Comparison of ENCODE assay signal across 9 mouse cellular contexts in genomic region chr9:107541005-107541404, GRCm38 (mm10). TPM values are rescaled to one million over a fixed set of nuclear protein-coding genes. Genes with fewer than 3 reads are reported as not detected.
A peak's percentile ranks its signal among the peaks of the same experiment; 100 is the strongest.
DNase-seq lines count a peak whose midpoint lies in the region; ATAC-seq and TF ChIP-seq lines count a peak whose summit lies in the region.
"Had no signal": no experiment of that assay in that cellular context is flagged by ENCODE, and none has a peak within 500 bp of the region (broad histone marks: within the 10 kb centered on the region; RNA-seq: fewer than 3 reads in every experiment).

No protein-coding gene starts in this region.

- peaks cover 30% of the 10 kb centered on the region for H3K4me1 ChIP-seq in heart, embryonic 11.5 days (ENCODE audit: control insufficient read depth, insufficient read depth, low read length)
- peaks cover 0 to 15% of the 10 kb centered on the region in 2 experiments; a peak in 3 of 4 replicates for H3K4me1 ChIP-seq in ES-E14 (ENCODE audit: control insufficient read depth in 2 of 2, insufficient read depth in 2 of 2, low read length in 2 of 2, poor library complexity in 1 of 2)
- H3K4me1 ChIP-seq in heart, postnatal 0 days (ENCODE audit: control insufficient read depth, insufficient read depth): peaks cover 29% of the 10 kb centered on the region
- peaks cover 28% of the 10 kb centered on the region for H3K4me1 ChIP-seq in liver, postnatal 0 days (ENCODE audit: insufficient read depth)
- H3K4me1 ChIP-seq in cerebellum, adult 2 months (ENCODE audit: control insufficient read depth, insufficient read depth, low read length): peaks cover 13% of the 10 kb centered on the region

- no peak for ATAC-seq in heart, embryonic 11.5 days (replicated peaks; ENCODE audit: insufficient number of reproducible peaks, low FRiP score, low TSS enrichment)
- no peak for ATAC-seq in heart, postnatal 0 days (ENCODE audit: insufficient read depth, low read depth)
- no peak for ATAC-seq in liver, postnatal 0 days

- no peaks in the 10 kb centered on the region for H3K27me3 ChIP-seq in heart, embryonic 11.5 days (ENCODE audit: control insufficient read depth, insufficient read depth, low read length)
- H3K27me3 ChIP-seq in heart, postnatal 0 days (ENCODE audit: control insufficient read depth, insufficient read depth, low read length): no peaks in the 10 kb centered on the region
- H3K27me3 ChIP-seq in liver, postnatal 0 days (ENCODE audit: insufficient read depth, low read length): no peaks in the 10 kb centered on the region
- no peaks in the 10 kb centered on the region for H3K27me3 ChIP-seq in cerebellum, adult 2 months (ENCODE audit: control insufficient read depth, insufficient read depth, low read length)

- H3K27ac ChIP-seq in heart, embryonic 11.5 days (ENCODE audit: low read depth, low read length): no peak overlapping the region
- no peak overlapping the region for H3K27ac ChIP-seq in ES-E14 (ENCODE audit: insufficient read depth, low read depth, low read length, poor library complexity, severe bottlenecking)
- H3K27ac ChIP-seq in heart, postnatal 0 days (ENCODE audit: low read depth): no peak overlapping the region
- H3K27ac ChIP-seq in liver, postnatal 0 days (ENCODE audit: low read depth): no peak overlapping the region
- no peak overlapping the region for H3K27ac ChIP-seq in cerebellum, adult 2 months (ENCODE audit: insufficient read depth, low read length)

- peak overlapping the region; percentile 11; the same call in 1 of the 2 replicates for H3K9ac ChIP-seq in heart, embryonic 11.5 days (ENCODE audit: low read depth, low read length)
- H3K9ac ChIP-seq in ES-E14 (ENCODE audit: insufficient read depth, low read depth, low read length, poor library complexity, severe bottlenecking): no peak overlapping the region
- no peak overlapping the region for H3K9ac ChIP-seq in heart, postnatal 0 days (replicated peaks; ENCODE audit: low read depth, low read length)
- no peak overlapping the region for H3K9ac ChIP-seq in liver, postnatal 0 days (replicated peaks)

- WGBS in heart, embryonic 11.5 days (ENCODE audit: insufficient replicate concordance): 36% methylated on average over 10 of the region's 10 CpGs
- 35% methylated on average over 10 of the region's 10 CpGs for WGBS in heart, postnatal 0 days
- 50% methylated on average over 10 of the region's 10 CpGs for WGBS in liver, postnatal 0 days (ENCODE audit: insufficient replicate concordance)
- WGBS in cerebellum, adult 2 months: 34% methylated on average over 10 of the region's 10 CpGs

- in situ Hi-C loops in ES-E14 (cut with MboI; ENCODE audit: low sequenced_read_pairs in 2 of 2, unreplicated experiment in 2 of 2): no loop called here

- TF ChIP-seq CTCF in heart, postnatal 0 days (IDR thresholded peaks at IDR 0.05; ENCODE audit: low read depth): no peak
- TF ChIP-seq CTCF in liver, postnatal 0 days (IDR thresholded peaks at IDR 0.05; ENCODE audit: low read depth): no peak
- TF ChIP-seq CTCF in cerebellum, adult 2 months (IDR thresholded peaks at IDR 0.05; ENCODE audit: borderline replicate concordance, insufficient read depth, low read depth, low read length): no peak

- DNase-seq in heart, adult 8-10 months (ENCODE audit: low spot score): no peak
- no peak for DNase-seq in ES-E14 (ENCODE audit: low read depth, low spot score)
- no peak for DNase-seq in heart, postnatal 0 days (ENCODE audit: low spot score)
- no peak for DNase-seq in liver, postnatal 0 days
- no peak for DNase-seq in gastrocnemius, postnatal 14 days
- DNase-seq in cerebellum, postnatal 25 days: no peak
- no peak for DNase-seq in cerebellum, adult 2 months
- DNase-seq: kidney, adult 18-20 months had no signal

- peak overlapping the region; percentile 60 for H3K4me3 ChIP-seq in heart, embryonic 11.5 days (ENCODE audit: low read depth, low read length)
- peak overlapping the region; percentile 80 to 93 for H3K4me3 ChIP-seq in ES-E14 (ENCODE audit: insufficient read depth in 1 of 2, low read depth in 1 of 2, low read length in 2 of 2, poor library complexity in 1 of 2, severe bottlenecking in 1 of 2)
- H3K4me3 ChIP-seq in heart, postnatal 0 days (ENCODE audit: low read depth, low read length): peak overlapping the region; percentile 81
- no peak overlapping the region for H3K4me3 ChIP-seq in liver, postnatal 0 days (ENCODE audit: low read depth, low read length)
- H3K4me3 ChIP-seq in cerebellum, adult 2 months (replicated peaks; ENCODE audit: insufficient read depth, low read depth, low read length): no peak overlapping the region

- no peak for TF ChIP-seq EP300 in heart, postnatal 0 days (IDR thresholded peaks at IDR 0.05; ENCODE audit: low read depth)
- TF ChIP-seq EP300 in liver, postnatal 0 days (IDR thresholded peaks at IDR 0.05; ENCODE audit: low read depth): no peak

- TF ChIP-seq POLR2A in cerebellum, adult 2 months (IDR thresholded peaks at IDR 0.05; ENCODE audit: borderline replicate concordance, insufficient read depth, low read length): no peak

- 0 out of 2 replicates have a peak, but pooled peaks cover 9% of the 10 kb centered on the region for H3K36me3 ChIP-seq in heart, embryonic 11.5 days (ENCODE audit: control insufficient read depth, insufficient read depth, low read length)
- H3K36me3 ChIP-seq in ES-E14 (ENCODE audit: control insufficient read depth, insufficient read depth, low read length, poor library complexity, severe bottlenecking): peaks cover 28% of the 10 kb centered on the region
- H3K36me3 ChIP-seq in heart, postnatal 0 days (replicated peaks; ENCODE audit: control insufficient read depth, insufficient read depth, low read length): peaks cover 47% of the 10 kb centered on the region
- peaks cover 30% of the 10 kb centered on the region for H3K36me3 ChIP-seq in liver, postnatal 0 days (replicated peaks; ENCODE audit: insufficient read depth, low read length)

- intact Hi-C loops in gastrocnemius, postnatal 14 days (cut with DNase I; ENCODE audit: low total_unique reads): no loop called here

- H3K4me2 ChIP-seq in heart, embryonic 11.5 days: peak overlapping the region; percentile 73
- H3K4me2 ChIP-seq in heart, postnatal 0 days (ENCODE audit: low read depth, low read length): peak overlapping the region; percentile 91
- peak overlapping the region; percentile 96 for H3K4me2 ChIP-seq in liver, postnatal 0 days (ENCODE audit: low read depth, low read length)

- H3K9me3 ChIP-seq in heart, embryonic 11.5 days (replicated peaks; ENCODE audit: control insufficient read depth, low read length): no peaks in the 10 kb centered on the region
- no peaks in the 10 kb centered on the region for H3K9me3 ChIP-seq in ES-E14 (ENCODE audit: control insufficient read depth, insufficient read depth, low read depth, low read length)
- no peaks in the 10 kb centered on the region for H3K9me3 ChIP-seq in heart, postnatal 0 days (replicated peaks; ENCODE audit: control insufficient read depth, low read length)
- H3K9me3 ChIP-seq in liver, postnatal 0 days (ENCODE audit: low read length): no peaks in the 10 kb centered on the region

RNA-seq across cellular contexts. Expression of gene Cyb561d2, which starts 1.0 kb away (rescaled TPM):
- 16.6 and 21.9 TPM in 2 replicates for polyA plus RNA-seq in heart, embryonic 11.5 days (2014; fragmentation: Nextera tagmentation; extraction: Ambion mirVana)
- 1 to 10 TPM; 5.1 to 6.3 (median 5.4) TPM for total RNA-seq in heart, adult 8-10 months (2022)
- 25.3 and 35.2 TPM in 2 replicates for total RNA-seq in ES-E14 (2012; rRNA removed)
- 13.4 and 22.1 TPM in 2 replicates for total RNA-seq in heart, postnatal 0 days (2014; rRNA removed; ENCODE audit: low replicate concordance)
- polyA plus RNA-seq in heart, postnatal 0 days (2015; fragmentation: Nextera tagmentation; extraction: Ambion mirVana): 14.3 and 16.9 TPM in 2 replicates
- 18.5 and 19.6 TPM in 2 replicates for polyA plus RNA-seq in liver, postnatal 0 days (2015; fragmentation: Nextera tagmentation; extraction: Ambion mirVana)
- 1 to 10 TPM; 2.2 to 2.5 TPM for total RNA-seq in gastrocnemius, postnatal 14 days (2021)
- 21.2 and 21.5 TPM in 2 replicates for polyA plus RNA-seq in cerebellum, adult 2 months (2012; rRNA removed)

RNA-seq across cellular contexts. Expression of gene Nprl2, which starts 1.0 kb away (rescaled TPM):
- polyA plus RNA-seq in heart, embryonic 11.5 days (2014; fragmentation: Nextera tagmentation; extraction: Ambion mirVana): 26.8 TPM in 2 replicates
- 10 to 100 TPM; 18.4 to 22.6 (median 21.2) TPM for total RNA-seq in heart, adult 8-10 months (2022)
- total RNA-seq in ES-E14 (2012; rRNA removed): 21.2 and 30.5 TPM in 2 replicates
- 42.3 and 56.4 TPM in 2 replicates for total RNA-seq in heart, postnatal 0 days (2014; rRNA removed; ENCODE audit: low replicate concordance)
- polyA plus RNA-seq in heart, postnatal 0 days (2015; fragmentation: Nextera tagmentation; extraction: Ambion mirVana): 22.5 and 23.2 TPM in 2 replicates
- 8.5 TPM in 2 replicates for polyA plus RNA-seq in liver, postnatal 0 days (2015; fragmentation: Nextera tagmentation; extraction: Ambion mirVana)
- total RNA-seq in gastrocnemius, postnatal 14 days (2021): 1 to 10 TPM; 7.5 to 7.7 TPM
- polyA plus RNA-seq in cerebellum, adult 2 months (2012; rRNA removed): 64.1 and 70.7 TPM in 2 replicates

RNA-seq across cellular contexts. Expression of gene Zmynd10, which starts 6.1 kb away (rescaled TPM):
- polyA plus RNA-seq in heart, embryonic 11.5 days (2014; fragmentation: Nextera tagmentation; extraction: Ambion mirVana): not detected in 2 replicates
- total RNA-seq in heart, adult 8-10 months (2022): under 1 TPM in 2 of 4 experiments, not detected in 2; 0.35 to 0.40 TPM
- total RNA-seq in ES-E14 (2012; rRNA removed): 0.37 and 0.49 TPM in 2 replicates
- total RNA-seq in heart, postnatal 0 days (2014; rRNA removed; ENCODE audit: low replicate concordance): not detected in 2 replicates
- 0.25 and 0.49 TPM in 2 replicates for polyA plus RNA-seq in heart, postnatal 0 days (2015; fragmentation: Nextera tagmentation; extraction: Ambion mirVana)
- 0.59 and 0.73 TPM in 2 replicates for polyA plus RNA-seq in liver, postnatal 0 days (2015; fragmentation: Nextera tagmentation; extraction: Ambion mirVana)
- total RNA-seq in gastrocnemius, postnatal 14 days (2021): not detected
- polyA plus RNA-seq in cerebellum, adult 2 months (2012; rRNA removed): 1.6 and 2.3 TPM in 2 replicates

RNA-seq across cellular contexts. Expression of gene Tmem115, which starts 7.3 kb away (rescaled TPM):
- 37.0 and 40.6 TPM in 2 replicates for polyA plus RNA-seq in heart, embryonic 11.5 days (2014; fragmentation: Nextera tagmentation; extraction: Ambion mirVana)
- 10 to 100 TPM; 21.2 to 25.6 (median 22.2) TPM for total RNA-seq in heart, adult 8-10 months (2022)
- 42.3 and 64.3 TPM in 2 replicates for total RNA-seq in ES-E14 (2012; rRNA removed)
- total RNA-seq in heart, postnatal 0 days (2014; rRNA removed; ENCODE audit: low replicate concordance): 33.4 and 37.3 TPM in 2 replicates
- polyA plus RNA-seq in heart, postnatal 0 days (2015; fragmentation: Nextera tagmentation; extraction: Ambion mirVana): 26.7 and 28.5 TPM in 2 replicates
- polyA plus RNA-seq in liver, postnatal 0 days (2015; fragmentation: Nextera tagmentation; extraction: Ambion mirVana): 15.7 and 17.9 TPM in 2 replicates
- 10 to 100 TPM; 18.4 to 19.9 TPM for total RNA-seq in gastrocnemius, postnatal 14 days (2021)
- polyA plus RNA-seq in cerebellum, adult 2 months (2012; rRNA removed): 44.3 and 44.6 TPM in 2 replicates

RNA-seq across cellular contexts. Expression of gene Rassf1, which starts 10.3 kb away (rescaled TPM):
- 38.9 and 45.7 TPM in 2 replicates for polyA plus RNA-seq in heart, embryonic 11.5 days (2014; fragmentation: Nextera tagmentation; extraction: Ambion mirVana)
- 10 to 100 TPM; 12.9 to 14.9 (median 14.4) TPM for total RNA-seq in heart, adult 8-10 months (2022)
- total RNA-seq in ES-E14 (2012; rRNA removed): 25.5 and 41.4 TPM in 2 replicates
- total RNA-seq in heart, postnatal 0 days (2014; rRNA removed; ENCODE audit: low replicate concordance): 28.7 and 39.0 TPM in 2 replicates
- polyA plus RNA-seq in heart, postnatal 0 days (2015; fragmentation: Nextera tagmentation; extraction: Ambion mirVana): 34.4 and 35.1 TPM in 2 replicates
- 12.4 and 15.1 TPM in 2 replicates for polyA plus RNA-seq in liver, postnatal 0 days (2015; fragmentation: Nextera tagmentation; extraction: Ambion mirVana)
- total RNA-seq in gastrocnemius, postnatal 14 days (2021): 10 to 100 TPM; 11.1 to 11.6 TPM
- polyA plus RNA-seq in cerebellum, adult 2 months (2012; rRNA removed): 30.3 and 32.3 TPM in 2 replicates

Comparison
In these comparisons a context has a peak if more than half of its experiments do, and no peak if none do; other contexts are left out.
1. H3K4me3 ChIP-seq: peak in heart, embryonic 11.5 days (single experiment), ES-E14 (2 of 2) and heart, postnatal 0 days (single experiment); none in liver, postnatal 0 days (single experiment) and cerebellum, adult 2 months (single experiment).
2. Peak in every context shown above with its lines, with median percentiles within 50 percentile points of each other: H3K4me2 ChIP-seq.